Mouse (Mus musculus): ENCODE data around the gene Prickle4. TPM values are rescaled to one million over a fixed set of nuclear protein-coding genes. Genes with fewer than 3 reads are reported as not detected.

Prickle4 gene
- polyA plus RNA-seq, 1 experiment from 2014 or later: 1.8 TPM

DNA sequence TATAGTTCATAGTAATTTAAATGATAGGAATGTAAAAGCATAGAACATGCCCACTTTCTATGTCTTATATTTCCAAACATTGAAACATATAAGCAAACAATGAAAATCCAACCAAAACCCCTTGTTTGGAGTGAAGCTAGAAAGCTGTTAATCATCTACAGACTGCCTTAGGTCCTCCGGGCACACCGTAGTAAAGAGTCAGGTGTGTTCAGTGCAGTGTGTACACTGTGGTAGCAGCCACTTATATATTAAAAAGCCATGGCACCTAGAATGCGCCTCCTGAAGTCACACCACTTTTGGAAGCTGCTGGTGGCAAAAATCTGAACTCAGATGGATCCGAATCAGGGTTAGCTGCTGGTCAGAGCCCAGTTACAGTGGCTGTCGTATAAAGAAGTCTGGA, 16.3 kb downstream of the Prickle4 start:
- no peak overlapping the region for H3K4me2 ChIP-seq (ENCODE audit: low read depth, low read length)
- no peak overlapping the region for H3K4me3 ChIP-seq (ENCODE audit: low read length)
- H3K27me3 ChIP-seq (replicated peaks; ENCODE audit: control insufficient read depth, insufficient read depth, low read length): no peaks in the 10 kb centered on the region
- peak; percentile 79 for ATAC-seq
- H3K9ac ChIP-seq (ENCODE audit: low read depth, low read length): no peak overlapping the region
- peak overlapping the region; percentile 12; the same call in 1 of the 2 replicates for H3K27ac ChIP-seq (ENCODE audit: low read length)
- 67% methylated on average over 5 of the region's 5 CpGs for WGBS
- H3K36me3 ChIP-seq (ENCODE audit: control insufficient read depth, insufficient read depth, low read length): peaks cover 14% of the 10 kb centered on the region
- peaks cover 4% of the 10 kb centered on the region for H3K4me1 ChIP-seq (ENCODE audit: control insufficient read depth, insufficient read depth, low read length)
- H3K9me3 ChIP-seq (ENCODE audit: control insufficient read depth, low read length): no peaks in the 10 kb centered on the region

DNA sequence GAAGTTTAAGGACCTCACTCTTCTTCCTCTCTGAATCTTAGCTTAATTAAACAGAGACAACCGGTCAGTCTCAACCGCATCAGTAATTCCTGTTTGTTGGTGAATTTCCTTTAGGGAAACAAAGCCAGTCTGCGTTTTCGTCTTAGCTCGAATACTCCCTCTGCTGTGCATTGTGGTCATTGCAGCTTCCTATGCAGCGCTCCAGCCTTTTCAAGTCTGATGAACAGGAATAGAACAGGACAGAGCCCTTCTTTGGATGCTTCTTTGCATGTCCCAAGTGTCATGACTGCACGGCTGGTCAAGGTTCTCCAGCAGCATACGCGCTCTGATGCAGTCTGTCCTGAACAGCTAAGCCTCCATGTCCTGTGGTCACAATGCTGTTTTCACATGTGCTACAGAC, 18.0 kb downstream of the Prickle4 start:
- Histone ChIP-seq H3K9me3 (ENCODE audit: control insufficient read depth, low read length) (no peaks in the 10 kb centered on the region), H3K27me3 (replicated peaks; ENCODE audit: control insufficient read depth, insufficient read depth, low read length) (no peaks in the 10 kb centered on the region), H3K9ac (ENCODE audit: low read depth, low read length) (no peak overlapping the region), H3K4me3 (ENCODE audit: low read length) (no peak overlapping the region), H3K36me3 (ENCODE audit: control insufficient read depth, insufficient read depth, low read length) (peaks cover 11% of the 10 kb centered on the region), H3K27ac (ENCODE audit: low read length) (no peak overlapping the region), H3K4me1 (ENCODE audit: control insufficient read depth, insufficient read depth, low read length) (peaks cover 13% of the 10 kb centered on the region), H3K4me2 (ENCODE audit: low read depth, low read length) (no peak overlapping the region)
- ATAC-seq: no peak
- WGBS: 19% methylated on average over 9 of the region's 9 CpGs

DNA sequence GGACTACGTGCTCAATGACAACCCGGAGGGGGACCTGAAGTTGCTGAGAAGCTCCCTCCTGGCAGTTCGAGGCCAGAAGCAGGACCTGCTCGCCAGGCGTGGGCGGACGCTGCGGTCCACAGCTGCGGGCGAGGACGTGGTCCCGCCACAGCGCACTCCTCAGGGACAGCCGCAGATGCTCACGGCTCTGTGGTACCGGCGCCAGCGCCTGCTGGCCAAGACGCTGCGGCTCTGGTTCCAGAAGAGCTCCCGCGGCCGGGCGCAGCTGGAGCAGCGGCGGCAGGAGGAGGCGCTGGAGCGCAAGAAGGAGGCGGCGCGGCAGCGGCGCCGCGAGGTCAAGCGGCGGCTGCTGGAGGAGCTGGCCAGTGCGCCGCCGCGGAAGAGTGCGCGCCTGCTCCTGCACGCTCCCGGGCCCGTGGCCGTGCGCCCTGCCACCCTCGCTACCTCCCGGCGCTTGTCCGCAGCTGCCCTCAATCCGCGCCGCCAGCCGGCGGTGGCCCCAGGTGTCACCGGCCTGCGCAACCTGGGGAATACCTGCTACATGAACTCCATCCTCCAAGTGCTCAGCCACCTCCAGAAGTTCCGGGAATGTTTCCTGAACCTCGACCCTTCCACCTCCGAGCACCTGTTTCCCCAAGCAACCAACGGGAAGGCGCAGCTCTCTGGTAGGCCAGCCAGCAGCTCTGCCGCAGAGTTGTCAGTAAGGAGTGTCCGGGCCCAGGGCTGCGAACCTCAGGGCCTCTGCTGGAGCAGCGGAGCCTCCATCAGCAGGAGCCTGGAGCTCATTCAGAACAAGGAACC, 22.0 kb downstream of the Prickle4 start:
- H3K27me3 ChIP-seq (replicated peaks; ENCODE audit: control insufficient read depth, insufficient read depth, low read length): no peaks in the 10 kb centered on the region
- no peak overlapping the region for H3K27ac ChIP-seq (ENCODE audit: low read length)
- peaks cover 4% of the 10 kb centered on the region for H3K36me3 ChIP-seq (ENCODE audit: control insufficient read depth, insufficient read depth, low read length)
- 9% methylated on average over 63 of the region's 68 CpGs for WGBS
- peak; percentile 84 for ATAC-seq
- peak overlapping the region; percentile 65 for H3K9ac ChIP-seq (ENCODE audit: low read depth, low read length)
- H3K9me3 ChIP-seq (ENCODE audit: control insufficient read depth, low read length): no peaks in the 10 kb centered on the region
- peak overlapping the region; percentile 49 for H3K4me3 ChIP-seq (ENCODE audit: low read length)
- peaks cover 9% of the 10 kb centered on the region for H3K4me1 ChIP-seq (ENCODE audit: control insufficient read depth, insufficient read depth, low read length)
- H3K4me2 ChIP-seq (ENCODE audit: low read depth, low read length): peak overlapping the region; percentile 86

DNA sequence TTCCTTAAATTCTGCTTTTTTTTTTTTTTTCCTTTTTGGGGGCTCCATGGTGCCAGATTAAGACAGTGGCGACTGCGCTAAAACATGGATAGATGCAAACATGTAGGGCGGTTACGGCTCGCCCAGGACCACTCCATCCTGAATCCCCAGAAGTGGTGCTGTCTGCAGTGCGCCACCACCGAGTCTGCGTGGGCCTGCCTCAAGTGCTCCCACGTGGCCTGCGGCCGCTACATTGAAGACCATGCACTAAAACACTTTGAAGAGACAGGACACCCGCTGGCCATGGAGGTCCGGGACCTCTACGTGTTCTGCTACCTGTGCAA, 22.6 kb downstream of the Prickle4 start:
- Histone ChIP-seq H3K27me3 (replicated peaks; ENCODE audit: control insufficient read depth, insufficient read depth, low read length) (no peaks in the 10 kb centered on the region), H3K9me3 (ENCODE audit: control insufficient read depth, low read length) (no peaks in the 10 kb centered on the region), H3K4me1 (ENCODE audit: control insufficient read depth, insufficient read depth, low read length) (peaks cover 9% of the 10 kb centered on the region), H3K4me2 (ENCODE audit: low read depth, low read length) (peak overlapping the region; percentile 86), H3K27ac (ENCODE audit: low read length) (no peak overlapping the region), H3K4me3 (ENCODE audit: low read length) (peak overlapping the region; percentile 49), H3K9ac (ENCODE audit: low read depth, low read length) (peak overlapping the region; percentile 65), H3K36me3 (ENCODE audit: control insufficient read depth, insufficient read depth, low read length) (peaks cover 4% of the 10 kb centered on the region)
- peak; percentile 37 for ATAC-seq
- WGBS: 37% methylated on average over 14 of the region's 14 CpGs

DNA sequence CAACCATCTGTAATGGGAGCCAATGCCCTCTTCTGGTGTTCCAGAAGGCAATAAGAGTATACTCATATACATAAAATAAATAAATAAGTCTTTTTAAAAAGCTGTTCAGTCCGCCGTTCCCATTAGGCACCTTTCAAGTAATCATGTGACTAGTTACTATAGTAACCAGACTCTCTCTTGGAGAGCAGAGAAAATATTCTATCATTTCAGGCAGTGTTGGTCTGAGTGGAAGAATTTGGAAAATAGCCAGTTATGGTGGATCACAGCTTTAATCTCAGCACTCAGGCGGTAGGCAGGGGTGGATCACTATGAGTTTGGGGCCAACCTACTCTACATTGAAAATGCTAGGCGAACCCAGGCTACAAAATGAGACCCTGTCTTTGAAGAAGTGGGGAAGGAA, 25.4 kb downstream of the Prickle4 start:
- Histone ChIP-seq H3K27me3 (replicated peaks; ENCODE audit: control insufficient read depth, insufficient read depth, low read length) (no peaks in the 10 kb centered on the region), H3K27ac (ENCODE audit: low read length) (no peak overlapping the region), H3K4me3 (ENCODE audit: low read length) (no peak overlapping the region), H3K36me3 (ENCODE audit: control insufficient read depth, insufficient read depth, low read length) (no peaks in the 10 kb centered on the region), H3K9ac (ENCODE audit: low read depth, low read length) (no peak overlapping the region), H3K9me3 (ENCODE audit: control insufficient read depth, low read length) (no peaks in the 10 kb centered on the region), H3K4me1 (ENCODE audit: control insufficient read depth, insufficient read depth, low read length) (peaks cover 9% of the 10 kb centered on the region), H3K4me2 (ENCODE audit: low read depth, low read length) (no peak overlapping the region)
- WGBS: 67% methylated on average over 4 of the region's 4 CpGs
- ATAC-seq: no peak

DNA sequence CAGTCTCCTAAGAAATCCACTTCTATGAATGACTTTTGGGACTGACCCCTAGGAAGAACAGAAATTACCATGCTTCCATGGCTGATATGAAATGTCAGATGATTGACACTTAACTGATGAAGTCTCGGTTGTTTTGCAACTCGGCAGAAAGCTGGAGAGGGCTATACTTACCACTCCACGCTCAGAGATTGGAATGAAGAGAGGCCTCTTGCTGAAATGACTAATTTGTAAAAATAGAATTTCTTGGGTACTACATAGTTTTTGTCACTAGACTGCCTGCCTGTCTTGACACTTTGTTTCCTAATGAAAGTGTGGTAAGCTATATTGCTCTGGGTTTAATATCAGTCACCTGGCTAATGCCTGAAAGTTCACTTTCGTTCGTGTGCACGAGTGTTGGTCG, 30.1 kb downstream of the Prickle4 start:
- Histone ChIP-seq H3K4me2 (ENCODE audit: low read depth, low read length) (no peak overlapping the region), H3K36me3 (ENCODE audit: control insufficient read depth, insufficient read depth, low read length) (no peaks in the 10 kb centered on the region), H3K27me3 (replicated peaks; ENCODE audit: control insufficient read depth, insufficient read depth, low read length) (no peaks in the 10 kb centered on the region), H3K9ac (ENCODE audit: low read depth, low read length) (no peak overlapping the region), H3K4me1 (ENCODE audit: control insufficient read depth, insufficient read depth, low read length) (no peaks in the 10 kb centered on the region), H3K4me3 (ENCODE audit: low read length) (no peak overlapping the region), H3K9me3 (ENCODE audit: control insufficient read depth, low read length) (no peaks in the 10 kb centered on the region), H3K27ac (ENCODE audit: low read length) (no peak overlapping the region)
- 84% methylated on average over 7 of the region's 7 CpGs for WGBS
- ATAC-seq: no peak

DNA sequence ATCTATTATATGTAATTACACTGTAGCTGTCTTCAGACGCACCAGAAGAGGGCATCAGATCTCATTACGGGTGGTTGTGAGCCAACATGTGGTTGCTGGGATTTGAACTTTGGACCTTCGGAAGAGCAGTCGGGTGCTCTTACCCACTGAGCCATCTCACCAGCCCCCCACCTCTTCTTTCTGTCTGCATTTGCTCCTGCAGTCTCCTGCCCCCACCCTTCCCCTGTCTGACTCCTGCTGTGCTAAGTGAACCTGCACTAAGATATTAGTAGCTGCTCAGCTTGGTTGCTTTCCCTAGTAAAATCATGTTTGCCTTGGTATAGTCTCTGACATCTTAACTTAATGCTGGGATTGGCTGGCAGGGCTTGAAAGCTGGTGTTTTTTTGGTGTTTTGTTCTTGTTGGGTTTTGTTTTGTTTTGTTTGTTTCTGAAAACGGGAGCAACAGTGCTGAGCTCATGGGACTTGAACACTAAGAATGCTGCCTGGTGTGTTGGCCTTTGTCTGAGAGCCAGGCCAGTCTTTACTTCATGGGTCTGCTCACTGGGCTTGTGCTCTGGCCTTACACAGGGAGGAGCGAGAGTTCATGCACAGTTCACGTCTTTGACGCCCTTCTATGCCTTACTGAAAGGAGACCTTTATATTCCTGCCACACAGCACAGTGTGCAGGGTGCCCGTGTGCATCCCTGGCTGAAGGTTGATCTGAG, 31.4 kb downstream of the Prickle4 start:
- no peak overlapping the region for H3K4me2 ChIP-seq (ENCODE audit: low read depth, low read length)

DNA sequence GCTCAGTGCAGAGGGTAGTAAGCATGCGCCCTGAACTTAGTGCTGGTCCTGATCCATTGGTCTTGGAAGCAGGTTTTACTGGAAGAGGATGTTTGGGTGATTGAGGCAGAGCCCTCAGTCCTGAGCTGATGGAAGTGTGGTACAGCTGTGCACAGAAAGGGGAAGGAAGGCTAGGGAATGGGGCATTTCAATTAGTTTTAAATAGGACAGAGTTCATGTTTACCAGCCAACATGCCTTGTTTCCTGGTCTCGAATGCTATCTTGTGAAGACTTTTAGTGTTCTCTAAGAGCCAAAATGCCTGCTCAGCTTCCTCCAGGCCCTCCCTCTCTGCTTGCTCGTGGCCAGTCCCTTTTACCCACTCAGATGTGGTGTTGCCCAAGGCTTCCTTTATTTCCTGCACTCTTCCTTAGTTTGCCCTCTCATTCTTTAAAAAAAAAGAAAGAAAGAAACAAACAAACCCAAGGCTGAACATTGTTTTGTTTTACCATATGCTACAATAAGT, 35.7 kb downstream of the Prickle4 start:
- H3K36me3 ChIP-seq (ENCODE audit: control insufficient read depth, insufficient read depth, low read length): no peaks in the 10 kb centered on the region
- WGBS: 67% methylated on average over 3 of the region's 3 CpGs
- H3K9me3 ChIP-seq (ENCODE audit: control insufficient read depth, low read length): no peaks in the 10 kb centered on the region
- no peak overlapping the region for H3K4me2 ChIP-seq (ENCODE audit: low read depth, low read length)
- H3K27ac ChIP-seq (ENCODE audit: low read length): no peak overlapping the region
- no peak overlapping the region for H3K9ac ChIP-seq (ENCODE audit: low read depth, low read length)
- peaks cover 2% of the 10 kb centered on the region; the same call in 1 of the 2 replicates for H3K4me1 ChIP-seq (ENCODE audit: control insufficient read depth, insufficient read depth, low read length)
- no peak overlapping the region for H3K4me3 ChIP-seq (ENCODE audit: low read length)
- ATAC-seq: no peak
- H3K27me3 ChIP-seq (replicated peaks; ENCODE audit: control insufficient read depth, insufficient read depth, low read length): no peaks in the 10 kb centered on the region

More for the DNA sequence above, 31.4 kb downstream of the Prickle4 start:
- Histone ChIP-seq H3K4me1 (ENCODE audit: control insufficient read depth, insufficient read depth, low read length) (no peaks in the 10 kb centered on the region), H3K27ac (ENCODE audit: low read length) (no peak overlapping the region), H3K4me3 (ENCODE audit: low read length) (no peak overlapping the region), H3K9me3 (ENCODE audit: control insufficient read depth, low read length) (no peaks in the 10 kb centered on the region), H3K27me3 (replicated peaks; ENCODE audit: control insufficient read depth, insufficient read depth, low read length) (no peaks in the 10 kb centered on the region), H3K9ac (ENCODE audit: low read depth, low read length) (no peak overlapping the region), H3K36me3 (ENCODE audit: control insufficient read depth, insufficient read depth, low read length) (no peaks in the 10 kb centered on the region)
- ATAC-seq: no peak
- WGBS: 65% methylated on average over 9 of the region's 9 CpGs

DNA sequence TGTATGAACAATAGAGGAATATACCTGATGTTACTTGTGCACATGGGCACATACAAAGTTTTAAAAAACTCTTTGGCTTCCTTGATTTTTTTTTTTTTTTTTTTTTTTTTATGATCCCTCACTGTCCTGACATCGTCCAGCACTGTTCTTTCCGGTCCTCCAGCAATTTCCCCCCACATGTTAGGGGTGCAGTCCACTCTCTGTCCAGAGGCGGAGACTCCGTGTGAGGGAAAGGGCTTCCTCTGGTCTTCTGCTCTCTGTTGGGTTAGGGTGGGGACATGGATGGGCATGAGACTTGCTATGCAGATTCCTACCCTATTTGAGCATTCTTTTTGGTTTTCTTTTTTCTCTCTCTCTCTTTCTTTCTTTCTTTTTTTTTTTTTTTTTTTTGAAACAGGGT, 36.6 kb downstream of the Prickle4 start:
- H3K9me3 ChIP-seq (ENCODE audit: control insufficient read depth, low read length): no peaks in the 10 kb centered on the region

More for the DNA sequence above, 36.6 kb downstream of the Prickle4 start:
- ATAC-seq: no peak
- Histone ChIP-seq H3K4me3 (ENCODE audit: low read length) (no peak overlapping the region), H3K27ac (ENCODE audit: low read length) (no peak overlapping the region), H3K27me3 (replicated peaks; ENCODE audit: control insufficient read depth, insufficient read depth, low read length) (no peaks in the 10 kb centered on the region), H3K4me2 (ENCODE audit: low read depth, low read length) (no peak overlapping the region), H3K9ac (ENCODE audit: low read depth, low read length) (no peak overlapping the region), H3K4me1 (ENCODE audit: control insufficient read depth, insufficient read depth, low read length) (peaks cover 2% of the 10 kb centered on the region; the same call in 1 of the 2 replicates), H3K36me3 (ENCODE audit: control insufficient read depth, insufficient read depth, low read length) (no peaks in the 10 kb centered on the region)
- 75% methylated on average over 4 of the region's 4 CpGs for WGBS

Data from intestine, embryonic 16.5 days (tissue).